33 mouse cellular contexts compared by ENCODE assay signal in the genomic region with DNA sequence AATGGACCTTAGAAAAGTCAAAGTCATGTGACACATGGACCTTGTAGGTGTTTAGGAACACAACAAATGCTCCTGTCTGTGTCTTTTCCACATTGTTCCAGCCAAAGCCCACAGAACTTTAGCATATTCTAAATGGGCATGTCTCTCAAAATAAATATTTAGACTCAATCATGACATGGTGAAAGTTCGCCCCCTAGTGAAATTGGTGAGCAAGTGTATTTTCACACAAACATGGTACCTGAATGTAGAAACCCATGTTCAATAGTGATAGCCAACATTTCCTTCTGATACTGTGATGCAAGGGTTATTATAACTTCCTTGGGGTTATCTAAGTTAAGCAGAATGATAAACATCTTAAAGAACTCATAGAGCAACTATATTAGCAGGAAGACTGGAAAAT. TPM values are rescaled to one million over a fixed set of nuclear protein-coding genes. Genes with fewer than 3 reads are reported as not detected.
A peak's percentile ranks its signal among the peaks of the same experiment; 100 is the strongest.
DNase-seq lines count a peak whose midpoint lies in the region; ATAC-seq and TF ChIP-seq lines count a peak whose summit lies in the region.
"Had no signal": no experiment of that assay in that cellular context is flagged by ENCODE, and none has a peak within 500 bp of the region (broad histone marks: within the 10 kb centered on the region; RNA-seq: fewer than 3 reads in every experiment).

No protein-coding gene starts in this region.

- peak; percentile 6 for DNase-seq in embryonic facial prominence, embryonic 11.5 days (ENCODE audit: low spot score)
- no peak for DNase-seq in embryonic facial prominence, embryonic 10.5 days (ENCODE audit: low spot score)
- no peak for DNase-seq in liver, postnatal 0 days
- DNase-seq in liver, embryonic 11.5 days (ENCODE audit: low spot score), result no peak
- peak; percentile 37 for DNase-seq in R1 (ENCODE audit: low read depth, low spot score)
- DNase-seq in T-cell, adult 2 months (ENCODE audit: low spot score), result no peak
- DNase-seq: adrenal gland, adult 2 months; cerebellum, adult 11 months; cerebellum, postnatal 25 days; gastrocnemius, postnatal 36 days; heart, postnatal 36 days; kidney, adult 8-10 months; kidney, postnatal 36 days; layer of hippocampus, postnatal 36 days; liver, embryonic 13.5 days; lung, postnatal 4 days; right cerebral cortex, adult 18-20 months; right cerebral cortex, postnatal 4 days; thymus, adult 18-20 months had no signal

- no peak overlapping the region for H3K9ac ChIP-seq in embryonic facial prominence, embryonic 11.5 days (replicated peaks; ENCODE audit: low read length)
- no peak overlapping the region for H3K9ac ChIP-seq in liver, postnatal 0 days (replicated peaks)
- H3K9ac ChIP-seq in liver, embryonic 11.5 days (ENCODE audit: low read depth, low read length), result no peak overlapping the region
- H3K9ac ChIP-seq: embryonic facial prominence, embryonic 12.5 days; heart, embryonic 15.5 days; hindbrain, embryonic 13.5 days; liver, embryonic 13.5 days; lung, embryonic 15.5 days; midbrain, embryonic 15.5 days; neural tube, embryonic 13.5 days; stomach, embryonic 15.5 days had no signal

- H3K27ac ChIP-seq in embryonic facial prominence, embryonic 11.5 days (replicated peaks; ENCODE audit: low read depth, low read length), result no peak overlapping the region
- no peak overlapping the region for H3K27ac ChIP-seq in embryonic facial prominence, embryonic 10.5 days (replicated peaks)
- no peak overlapping the region for H3K27ac ChIP-seq in liver, postnatal 0 days (ENCODE audit: low read depth)
- H3K27ac ChIP-seq in liver, embryonic 11.5 days (ENCODE audit: low read depth, low read length), result no peak overlapping the region
- H3K27ac ChIP-seq: embryonic facial prominence, embryonic 12.5 days; heart, embryonic 15.5 days; hindbrain, embryonic 13.5 days; liver, embryonic 13.5 days; lung, embryonic 15.5 days; midbrain, embryonic 15.5 days; neural tube, embryonic 13.5 days; stomach, embryonic 15.5 days had no signal

- H3K4me2 ChIP-seq in embryonic facial prominence, embryonic 11.5 days (ENCODE audit: low read depth, low read length), result no peak overlapping the region
- H3K4me2 ChIP-seq in liver, postnatal 0 days (ENCODE audit: low read depth, low read length), result no peak overlapping the region
- H3K4me2 ChIP-seq in liver, embryonic 11.5 days, result no peak overlapping the region
- H3K4me2 ChIP-seq: embryonic facial prominence, embryonic 12.5 days; heart, embryonic 15.5 days; hindbrain, embryonic 13.5 days; liver, embryonic 13.5 days; lung, embryonic 15.5 days; midbrain, embryonic 15.5 days; neural tube, embryonic 13.5 days; stomach, embryonic 15.5 days had no signal

- no peaks in the 10 kb centered on the region for H3K9me3 ChIP-seq in embryonic facial prominence, embryonic 11.5 days (replicated peaks; ENCODE audit: control insufficient read depth, low read length)
- H3K9me3 ChIP-seq in embryonic facial prominence, embryonic 10.5 days, result no peaks in the 10 kb centered on the region
- no peaks in the 10 kb centered on the region for H3K9me3 ChIP-seq in liver, postnatal 0 days (ENCODE audit: low read length)
- H3K9me3 ChIP-seq in liver, embryonic 11.5 days (ENCODE audit: control insufficient read depth, low read length), result no peaks in the 10 kb centered on the region
- no peaks in the 10 kb centered on the region for H3K9me3 ChIP-seq in E14TG2a.4 (ENCODE audit: low read length)
- H3K9me3 ChIP-seq: embryonic facial prominence, embryonic 12.5 days; G1E; heart, embryonic 15.5 days; hindbrain, embryonic 13.5 days; liver, embryonic 13.5 days; lung, embryonic 15.5 days; midbrain, embryonic 15.5 days; neural tube, embryonic 13.5 days; stomach, embryonic 15.5 days had no signal

- H3K4me1 ChIP-seq in embryonic facial prominence, embryonic 11.5 days (ENCODE audit: control insufficient read depth, insufficient read depth, low read length), result no peaks in the 10 kb centered on the region
- no peaks in the 10 kb centered on the region for H3K4me1 ChIP-seq in embryonic facial prominence, embryonic 10.5 days
- no peaks in the 10 kb centered on the region for H3K4me1 ChIP-seq in liver, postnatal 0 days (ENCODE audit: insufficient read depth)
- H3K4me1 ChIP-seq in liver, embryonic 11.5 days (replicated peaks; ENCODE audit: control insufficient read depth, insufficient read depth, low read length), result no peaks in the 10 kb centered on the region
- no peaks in the 10 kb centered on the region for H3K4me1 ChIP-seq in E14TG2a.4 (replicated peaks; ENCODE audit: low read depth, low read length)
- H3K4me1 ChIP-seq: embryonic facial prominence, embryonic 12.5 days; heart, embryonic 15.5 days; hindbrain, embryonic 13.5 days; liver, embryonic 13.5 days; lung, embryonic 15.5 days; midbrain, embryonic 15.5 days; neural tube, embryonic 13.5 days; stomach, embryonic 15.5 days had no signal

- ATAC-seq in embryonic facial prominence, embryonic 11.5 days (replicated peaks; ENCODE audit: insufficient number of reproducible peaks, low FRiP score, low TSS enrichment, low read depth), result no peak
- no peak for ATAC-seq in liver, postnatal 0 days
- ATAC-seq in liver, embryonic 11.5 days (replicated peaks; ENCODE audit: low FRiP score), result no peak
- ATAC-seq in activated CD4-positive, CD25-positive, alpha-beta regulatory T cell, adult 4 months, result no peak
- ATAC-seq: midbrain, embryonic 15.5 days had no signal

- TF ChIP-seq EP300 in liver, postnatal 0 days (IDR thresholded peaks at IDR 0.05; ENCODE audit: low read depth), result no peak

- 37% methylated on average over 1 of the region's 1 CpGs for WGBS in embryonic facial prominence, embryonic 11.5 days
- WGBS in embryonic facial prominence, embryonic 10.5 days, result 33% methylated on average over 1 of the region's 1 CpGs
- WGBS in liver, postnatal 0 days (ENCODE audit: insufficient replicate concordance), result 36% methylated on average over 1 of the region's 1 CpGs
- WGBS in liver, embryonic 11.5 days, result 9% methylated on average over 1 of the region's 1 CpGs

- H3K27me3 ChIP-seq in embryonic facial prominence, embryonic 11.5 days (ENCODE audit: control insufficient read depth, insufficient read depth, low read length), result no peaks in the 10 kb centered on the region
- H3K27me3 ChIP-seq in embryonic facial prominence, embryonic 10.5 days (replicated peaks; ENCODE audit: low read depth, poor library complexity, severe bottlenecking), result no peaks in the 10 kb centered on the region
- no peaks in the 10 kb centered on the region for H3K27me3 ChIP-seq in liver, postnatal 0 days (ENCODE audit: insufficient read depth, low read length)
- H3K27me3 ChIP-seq in liver, embryonic 11.5 days (replicated peaks; ENCODE audit: control insufficient read depth, insufficient read depth, low read length), result no peaks in the 10 kb centered on the region
- H3K27me3 ChIP-seq in E14TG2a.4 (ENCODE audit: insufficient read depth, low read length), result no peaks in the 10 kb centered on the region
- H3K27me3 ChIP-seq: embryonic facial prominence, embryonic 12.5 days; heart, embryonic 15.5 days; hindbrain, embryonic 13.5 days; liver, embryonic 13.5 days; lung, embryonic 15.5 days; midbrain, embryonic 15.5 days; neural tube, embryonic 13.5 days; stomach, embryonic 15.5 days had no signal

- TF ChIP-seq CTCF in liver, postnatal 0 days (IDR thresholded peaks at IDR 0.05; ENCODE audit: low read depth), result peak; percentile 50
- peak; percentile 51 for TF ChIP-seq CTCF in E14TG2a.4 (conservative IDR thresholded peaks at IDR 0.05; ENCODE audit: low read length)

- H3K36me3 ChIP-seq in embryonic facial prominence, embryonic 11.5 days (replicated peaks; ENCODE audit: control insufficient read depth, insufficient read depth, low read depth, low read length), result no peaks in the 10 kb centered on the region
- H3K36me3 ChIP-seq in embryonic facial prominence, embryonic 10.5 days (replicated peaks), result no peaks in the 10 kb centered on the region
- no peaks in the 10 kb centered on the region for H3K36me3 ChIP-seq in liver, postnatal 0 days (replicated peaks; ENCODE audit: insufficient read depth, low read length)
- H3K36me3 ChIP-seq in liver, embryonic 11.5 days (ENCODE audit: control insufficient read depth, insufficient read depth, low read length), result no peaks in the 10 kb centered on the region
- H3K36me3 ChIP-seq in E14TG2a.4 (ENCODE audit: insufficient read depth, low read length), result no peaks in the 10 kb centered on the region
- H3K36me3 ChIP-seq: embryonic facial prominence, embryonic 12.5 days; G1E; heart, embryonic 15.5 days; hindbrain, embryonic 13.5 days; liver, embryonic 13.5 days; lung, embryonic 15.5 days; midbrain, embryonic 15.5 days; neural tube, embryonic 13.5 days; stomach, embryonic 15.5 days had no signal

- H3K4me3 ChIP-seq in embryonic facial prominence, embryonic 11.5 days (ENCODE audit: low read depth, low read length), result no peak overlapping the region
- H3K4me3 ChIP-seq in embryonic facial prominence, embryonic 10.5 days, result no peak overlapping the region
- H3K4me3 ChIP-seq in liver, postnatal 0 days (ENCODE audit: low read depth, low read length), result no peak overlapping the region
- no peak overlapping the region for H3K4me3 ChIP-seq in liver, embryonic 11.5 days (ENCODE audit: low read depth, low read length)
- H3K4me3 ChIP-seq in E14TG2a.4 (replicated peaks; ENCODE audit: low read length), result no peak overlapping the region
- H3K4me3 ChIP-seq: embryonic facial prominence, embryonic 12.5 days; heart, embryonic 15.5 days; hindbrain, embryonic 13.5 days; liver, embryonic 13.5 days; lung, embryonic 15.5 days; midbrain, embryonic 15.5 days; myocyte; neural tube, embryonic 13.5 days; stomach, embryonic 15.5 days had no signal

RNA-seq across cellular contexts. Expression of a gene that starts 12.9 kb away (rescaled TPM):
- 0.29 TPM in 1 of 2 replicates, not detected in the other for polyA plus RNA-seq in embryonic facial prominence, embryonic 11.5 days (2014; fragmentation: Nextera tagmentation; extraction: Ambion mirVana)
- polyA plus RNA-seq in embryonic facial prominence, embryonic 10.5 days (2016; fragmentation: Nextera tagmentation; extraction: Ambion mirVana), result 0.20 TPM in 1 of 2 replicates, not detected in the other
- polyA plus RNA-seq in liver, postnatal 0 days (2015; fragmentation: Nextera tagmentation; extraction: Ambion mirVana), result 3.7 and 3.9 TPM in 2 replicates
- 0.41 and 0.44 TPM in 2 replicates for polyA plus RNA-seq in liver, embryonic 11.5 days (2014; fragmentation: Nextera tagmentation; extraction: Ambion mirVana)
- not detected for polyA plus RNA-seq in activated CD4-positive, CD25-positive, alpha-beta regulatory T cell, adult 4 months (2017; shearing (Covaris generic))
- polyA plus RNA-seq: adrenal gland, adult 2 months; C2C12; G1E; heart, embryonic 15.5 days; hindbrain, embryonic 13.5 days; limb, embryonic 11.5 days; lung, embryonic 15.5 days; midbrain, embryonic 15.5 days; myocyte; neural tube, embryonic 13.5 days had no signal

RNA-seq across cellular contexts. Expression of a gene that starts 17.9 kb away (rescaled TPM):
- not detected in 2 replicates for polyA plus RNA-seq in embryonic facial prominence, embryonic 11.5 days (2014; fragmentation: Nextera tagmentation; extraction: Ambion mirVana)
- polyA plus RNA-seq in embryonic facial prominence, embryonic 10.5 days (2016; fragmentation: Nextera tagmentation; extraction: Ambion mirVana), result not detected in 2 replicates
- polyA plus RNA-seq in liver, postnatal 0 days (2015; fragmentation: Nextera tagmentation; extraction: Ambion mirVana), result 57.9 and 68.7 TPM in 2 replicates
- 0.96 and 1.2 TPM in 2 replicates for polyA plus RNA-seq in liver, embryonic 11.5 days (2014; fragmentation: Nextera tagmentation; extraction: Ambion mirVana)
- under 1 TPM in 1 of 2 experiments, not detected in 1; 0.13 TPM for polyA plus RNA-seq in activated CD4-positive, CD25-positive, alpha-beta regulatory T cell, adult 4 months (2017; shearing (Covaris generic))
- polyA plus RNA-seq: adrenal gland, adult 2 months; C2C12; embryonic facial prominence, embryonic 12.5 days; forebrain, embryonic 11.5 days; G1E; heart, embryonic 15.5 days; hindbrain, embryonic 13.5 days; limb, embryonic 11.5 days; midbrain, embryonic 15.5 days; myocyte; neural tube, embryonic 13.5 days had no signal

RNA-seq across cellular contexts. Expression of a gene that starts 40.5 kb away (rescaled TPM):
- polyA plus RNA-seq in embryonic facial prominence, embryonic 11.5 days (2014; fragmentation: Nextera tagmentation; extraction: Ambion mirVana), result 2.3 and 5.8 TPM in 2 replicates
- 0.28 and 1.1 TPM in 2 replicates for polyA plus RNA-seq in embryonic facial prominence, embryonic 10.5 days (2016; fragmentation: Nextera tagmentation; extraction: Ambion mirVana)
- 0.08 and 0.14 TPM in 2 replicates for polyA plus RNA-seq in liver, postnatal 0 days (2015; fragmentation: Nextera tagmentation; extraction: Ambion mirVana)
- polyA plus RNA-seq in liver, embryonic 11.5 days (2014; fragmentation: Nextera tagmentation; extraction: Ambion mirVana), result not detected in 2 replicates
- not detected for polyA plus RNA-seq in activated CD4-positive, CD25-positive, alpha-beta regulatory T cell, adult 4 months (2017; shearing (Covaris generic))
- polyA plus RNA-seq: adrenal gland, adult 2 months; C2C12; G1E; heart, embryonic 15.5 days; hindbrain, embryonic 13.5 days; limb, embryonic 11.5 days; liver, embryonic 13.5 days; lung, embryonic 15.5 days; midbrain, embryonic 15.5 days; myocyte; neural tube, embryonic 13.5 days; stomach, embryonic 15.5 days had no signal

Comparison
In these comparisons a context has a peak if more than half of its experiments do, and no peak if none do; other contexts are left out.
1. DNase-seq: peak in embryonic facial prominence, embryonic 11.5 days (single experiment) and R1 (single experiment); none in embryonic facial prominence, embryonic 10.5 days (single experiment), liver, postnatal 0 days (single experiment), liver, embryonic 11.5 days (single experiment) and T-cell, adult 2 months (single experiment).
2. RNA of a gene that starts 17.9 kb away (polyA plus RNA-seq): 57.9 to 68.7 TPM in liver, postnatal 0 days; 0.96 to 1.2 TPM in liver, embryonic 11.5 days, 0.13 TPM in activated CD4-positive, CD25-positive, alpha-beta regulatory T cell, adult 4 months, not detected in embryonic facial prominence, embryonic 11.5 days and not detected in embryonic facial prominence, embryonic 10.5 days; every median in the first group is over 10 times any median in the second.